Mouse (Mus musculus) activated CD4-positive, CD25-positive, alpha-beta regulatory T cell, adult 9 weeks (primary cell): ENCODE results near the gene Rara. TPM values are rescaled to one million over a fixed set of nuclear protein-coding genes. Genes with fewer than 3 reads are reported as not detected.

ENCODE experiments used
- polyA plus RNA-seq: library from polyadenylated mRNA; unstranded; fragments of 100-300 nt; shearing (Covaris generic); gene quantifications from one replicate; pipeline ENCODE4 v1.2.1, GENCODE M21; 2017

The Rara gene
- polyA plus RNA-seq: 48.0 TPM

GRCm38 (mm10) chr11:98927438-98928076 lies at the start of gene Rara:
TSS of gene Rara (plus strand) at chr11:98927818.

GRCm38 (mm10) chr11:98907437-98908173 lies 20.0 kb upstream of the Rara start, which contains the start of gene Cdc6:
TSS of gene Cdc6 (plus strand) at chr11:98907801.

GRCm38 (mm10) chr11:98982773-98983133 lies 55.1 kb downstream of the Rara start, which contains the start of gene Gjd3:
TSS of gene Gjd3 (minus strand) at chr11:98983016.

GRCm38 (mm10) chr11:99023500-99024467 lies 96.2 kb downstream of the Rara start, which contains the start of gene Top2a:
TSS of gene Top2a (minus strand) at chr11:99024189.

Other genes starting within 250 kb of the Rara start
- gene Psmd3, start 245.3 kb upstream of the Rara start, polyA plus RNA-seq: 96.4 TPM
- gene Csf3, start 226.6 kb upstream of the Rara start, polyA plus RNA-seq: not detected
- 71.9 TPM for gene Med24, start 198.4 kb upstream of the Rara start, polyA plus RNA-seq
- 4.4 TPM for gene Thra, start 187.2 kb upstream of the Rara start, polyA plus RNA-seq
- 6.5 TPM for gene Nr1d1, start 152.5 kb upstream of the Rara start, polyA plus RNA-seq
- 13.2 TPM for gene Msl1, start 132.3 kb upstream of the Rara start, polyA plus RNA-seq
- gene Casc3, start 122.9 kb upstream of the Rara start, polyA plus RNA-seq: 13.3 TPM
- gene Rapgefl1, start 91.0 kb upstream of the Rara start, polyA plus RNA-seq: 0.34 TPM
- 4.0 TPM for gene Wipf2, start 64.2 kb upstream of the Rara start, polyA plus RNA-seq
- 6.7 TPM for gene Cdc6, start 20.0 kb upstream of the Rara start, polyA plus RNA-seq
- gene Gjd3, start 55.2 kb downstream of the Rara start, polyA plus RNA-seq: not detected
- 33.4 TPM for gene Top2a, start 96.4 kb downstream of the Rara start, polyA plus RNA-seq
- gene Igfbp4, start 113.4 kb downstream of the Rara start, polyA plus RNA-seq: 20.6 TPM
- gene Tns4, start 161.5 kb downstream of the Rara start, polyA plus RNA-seq: 0.13 TPM
- gene Ccr7, start 227.3 kb downstream of the Rara start, polyA plus RNA-seq: 390 TPM